Mouse (Mus musculus) myocyte (in vitro differentiated cells): ENCODE results near the gene Wipf2.
A peak's percentile ranks its signal among the peaks of the same experiment; 100 is the strongest.

ENCODE experiments used
- CEBPB ChIP-seq: IDR thresholded peaks from 2 replicates; pipeline ENCODE4 v1.6.1; 2011; ENCODE audit warnings: mild to moderate bottlenecking, moderate library complexity; ENCODE audit not compliant: poor library complexity, insufficient read depth, severe bottlenecking
- E2F4 ChIP-seq: IDR thresholded peaks from one replicate; pipeline ENCODE4 v1.6.1; 2011; ENCODE audit warnings: mild to moderate bottlenecking, control low read depth, moderate library complexity; ENCODE audit not compliant: insufficient read depth
- MAX ChIP-seq: IDR thresholded peaks from one replicate; pipeline ENCODE4 v1.6.1; 2011; ENCODE audit warnings: low read depth, mild to moderate bottlenecking, control low read depth
- MYOD1 ChIP-seq, 3 experiments: IDR thresholded peaks; one replicate each; pipeline ENCODE4 v1.6.1; 2011; ENCODE audit warnings: control low read depth in 2 of 3, low read depth in 2 of 3, mild to moderate bottlenecking in 2 of 3, moderate library complexity in 1 of 3; ENCODE audit not compliant: insufficient read length in 2 of 3, control insufficient read depth in 1 of 3
- MYOG ChIP-seq, 3 experiments: IDR thresholded peaks; one replicate each; pipeline ENCODE4 v1.6.1; 2011; ENCODE audit warnings: control low read depth in 2 of 3, low read depth in 2 of 3, mild to moderate bottlenecking in 2 of 3; ENCODE audit not compliant: insufficient read length in 2 of 3, control insufficient read depth in 1 of 3, insufficient read depth in 1 of 3
- POLR2A ChIP-seq: IDR thresholded peaks from one replicate; pipeline ENCODE4 v1.6.1; 2011; ENCODE audit warnings: low read depth, mild to moderate bottlenecking, control low read depth, moderate library complexity; ENCODE audit not compliant: insufficient read length
- POLR2AphosphoS2 ChIP-seq: IDR thresholded peaks from one replicate; pipeline ENCODE4 v1.6.1; 2011; ENCODE audit warnings: low read depth, control low read depth; ENCODE audit not compliant: insufficient read length
- SRF ChIP-seq: IDR thresholded peaks from one replicate; pipeline ENCODE4 v1.6.1; 2011; ENCODE audit warnings: low read depth; ENCODE audit not compliant: control insufficient read depth, insufficient read length
- TCF12 ChIP-seq: IDR thresholded peaks from one replicate; pipeline ENCODE4 v1.6.1; 2011; ENCODE audit warnings: mild to moderate bottlenecking, control low read depth; ENCODE audit not compliant: poor library complexity, insufficient read depth, severe bottlenecking
- TCF3 ChIP-seq: IDR thresholded peaks from one replicate; pipeline ENCODE4 v1.6.1; 2011; ENCODE audit warnings: low read depth, control low read depth; ENCODE audit not compliant: insufficient read length
- USF1 ChIP-seq: IDR thresholded peaks from one replicate; pipeline ENCODE4 v1.6.1; 2011; ENCODE audit warnings: low read depth, mild to moderate bottlenecking, control low read depth, moderate library complexity

GRCm38 (mm10) chr11:98932293-98933091 lies 69.1 kb downstream of the Wipf2 start:
- TF ChIP-seq TCF3 = peak; percentile 47
- TF ChIP-seq MAX = no peak
- TF ChIP-seq POLR2A = no peak
- TF ChIP-seq USF1 = no peak
- no peak for TF ChIP-seq CEBPB
- peak; percentile 65 for TF ChIP-seq TCF12
- peak; percentile 76 to 92 (median 92) for TF ChIP-seq MYOG (IDR thresholded peaks at IDR 0.05; ENCODE audit: control insufficient read depth in 1 of 3, insufficient read depth in 1 of 3, insufficient read length in 2 of 3, low read depth in 2 of 3)
- TF ChIP-seq MYOD1 (IDR thresholded peaks at IDR 0.05; ENCODE audit: control insufficient read depth in 1 of 3, insufficient read length in 2 of 3, low read depth in 2 of 3) = peak; percentile 25 to 85 (median 84)
- no peak for TF ChIP-seq POLR2AphosphoS2
- no peak for TF ChIP-seq E2F4
- no peak for TF ChIP-seq SRF
